Mouse (Mus musculus) frontal cortex, postnatal 14 days (tissue): ENCODE measurements at regions not wholly inside any gene's neighbourhood (a gene's known extent, or its start where the extent isn't known, plus 50 kb on each side); places are given as distances from the start of the nearest gene placed in this dataset.
"Not testable (repeated sequence)": the region's sequence is repeated elsewhere in the genome, so short reads cannot be mapped to it uniquely, and the experiment has no call there.

ENCODE experiments used
- DNase-seq, 2 experiments: peaks; one replicate each; pipeline ENCODE4 v3.0.0; 2022; ENCODE audit warnings: low spot score in 2 of 2

DNA sequence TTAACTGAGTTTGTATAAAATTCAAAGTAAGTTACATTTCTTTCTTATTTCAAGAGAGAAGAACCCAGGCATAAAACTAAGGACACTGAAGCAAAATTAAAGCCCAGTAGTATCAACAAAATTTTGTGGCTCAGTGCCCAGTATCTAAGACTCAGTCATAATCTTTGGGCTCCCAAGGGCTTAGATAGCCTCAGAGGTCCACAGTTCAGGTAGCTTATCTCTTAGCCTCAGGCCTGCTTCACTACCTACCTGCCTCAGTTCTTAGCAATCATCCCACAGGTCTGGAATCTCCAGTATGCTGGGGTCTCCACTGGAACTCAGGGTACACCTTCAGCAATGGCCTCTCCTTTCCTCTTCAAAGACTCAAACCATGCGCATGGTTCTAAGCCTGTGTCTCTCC, 531.4 kb upstream of the Olfr1507 start:
- DNase-seq, result not testable (repeated sequence)

DNA sequence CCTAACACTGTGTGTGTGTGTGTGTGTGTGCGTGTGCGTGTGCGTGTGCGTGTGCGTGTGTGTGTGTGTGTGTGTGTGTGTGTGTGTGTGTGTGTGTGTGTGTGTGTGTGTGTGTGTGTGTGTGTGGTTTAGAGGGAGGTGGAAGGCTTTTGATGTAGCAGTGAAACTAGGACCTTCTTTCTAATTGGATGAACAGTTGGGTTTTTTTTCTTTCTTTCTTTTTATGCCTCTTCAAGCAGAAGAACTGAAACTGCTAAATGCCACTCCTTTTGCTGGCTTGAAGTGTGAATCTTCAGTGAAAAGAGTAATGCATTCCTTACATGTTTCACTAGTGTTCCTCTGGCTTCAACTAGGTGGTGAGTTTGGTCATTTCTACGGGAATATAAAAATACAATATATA, 524.6 kb upstream of the Olfr1507 start:
- DNase-seq, result not testable (repeated sequence)

DNA sequence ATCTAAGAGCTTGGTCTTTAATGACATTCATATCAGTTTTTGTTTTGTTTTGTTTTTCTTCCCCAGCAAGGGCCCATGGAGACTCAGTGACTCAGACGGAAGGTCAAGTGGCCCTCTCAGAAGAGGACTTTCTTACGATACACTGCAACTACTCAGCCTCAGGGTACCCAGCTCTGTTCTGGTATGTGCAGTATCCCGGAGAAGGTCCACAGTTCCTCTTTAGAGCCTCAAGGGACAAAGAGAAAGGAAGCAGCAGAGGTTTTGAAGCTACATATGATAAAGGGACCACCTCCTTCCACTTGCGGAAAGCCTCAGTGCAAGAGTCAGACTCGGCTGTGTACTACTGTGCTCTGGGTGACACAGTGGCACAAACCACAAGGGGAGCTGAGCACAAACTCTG, 512.2 kb upstream of the Olfr1507 start:
- DNase-seq, result not testable (repeated sequence)

DNA sequence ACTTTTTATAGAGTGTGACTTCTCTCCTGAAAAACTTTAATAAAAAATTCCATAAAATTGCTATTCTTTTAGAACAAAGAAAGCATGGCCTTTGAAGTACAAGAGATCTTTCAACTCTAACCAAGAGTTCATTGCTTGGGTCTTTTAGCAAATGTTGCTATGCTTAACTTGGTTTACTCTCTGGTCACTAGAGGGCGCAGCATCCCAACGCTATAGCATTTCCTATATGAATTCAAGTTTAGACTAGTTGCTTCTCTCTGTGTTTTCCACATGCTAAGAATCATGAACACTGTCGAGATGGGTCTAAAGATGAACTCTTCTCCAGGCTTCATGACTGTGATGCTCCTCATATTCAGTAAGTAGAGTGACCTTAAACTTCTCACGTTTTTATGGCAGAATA, 511.8 kb upstream of the Olfr1507 start:
- not testable (repeated sequence) for DNase-seq

DNA sequence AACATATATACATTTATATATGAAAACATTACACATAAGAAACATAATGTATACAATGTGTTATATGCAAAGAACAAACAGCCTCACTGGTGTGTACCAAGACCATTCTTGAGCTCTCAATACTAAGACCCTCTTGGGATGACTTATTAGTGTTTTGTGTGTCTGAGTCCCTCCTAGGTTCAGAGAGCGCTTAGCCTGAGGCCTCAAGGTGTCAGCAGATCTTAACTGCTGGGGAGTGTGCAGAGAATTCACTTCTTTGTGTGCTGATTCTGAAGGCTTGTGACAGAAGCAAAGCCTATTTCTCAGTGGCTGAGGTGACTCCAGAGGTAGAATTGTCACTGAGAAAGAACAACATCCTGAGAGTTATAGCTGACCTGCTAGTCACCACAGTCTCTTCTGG, 505.7 kb upstream of the Olfr1507 start:
- not testable (repeated sequence) for DNase-seq

DNA sequence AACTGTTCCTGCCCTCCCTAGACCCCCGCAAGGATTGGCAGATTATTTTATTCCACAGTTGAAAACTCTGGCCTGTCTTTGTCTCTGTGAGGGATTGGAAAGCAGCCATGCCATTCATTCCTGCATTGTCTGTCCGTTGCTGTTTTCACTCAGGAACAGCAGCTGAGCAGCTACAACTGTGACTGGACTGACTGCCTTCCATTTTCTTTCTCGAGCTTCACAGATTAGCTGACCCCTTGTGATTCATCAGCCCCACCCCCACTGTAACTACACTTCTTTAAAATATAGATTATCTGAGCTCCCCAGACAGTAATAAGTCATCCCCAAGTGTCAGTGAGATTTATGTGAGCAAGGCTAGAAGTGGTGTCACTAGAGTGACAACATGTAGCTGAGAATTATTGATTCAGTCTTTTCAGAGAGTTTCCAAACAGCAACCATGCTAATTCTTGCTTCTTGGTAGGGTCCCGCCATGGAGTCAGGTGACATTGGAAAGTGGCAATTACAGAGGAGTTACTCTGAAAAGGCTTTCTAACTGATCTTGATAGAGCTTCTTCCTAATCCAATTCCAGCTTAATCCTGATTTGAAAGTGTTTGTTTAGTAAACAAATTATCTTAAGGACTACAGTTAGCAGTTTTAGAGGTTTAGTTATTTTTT, 496.7 kb upstream of the Olfr1507 start:
- DNase-seq, result not testable (repeated sequence)

DNA sequence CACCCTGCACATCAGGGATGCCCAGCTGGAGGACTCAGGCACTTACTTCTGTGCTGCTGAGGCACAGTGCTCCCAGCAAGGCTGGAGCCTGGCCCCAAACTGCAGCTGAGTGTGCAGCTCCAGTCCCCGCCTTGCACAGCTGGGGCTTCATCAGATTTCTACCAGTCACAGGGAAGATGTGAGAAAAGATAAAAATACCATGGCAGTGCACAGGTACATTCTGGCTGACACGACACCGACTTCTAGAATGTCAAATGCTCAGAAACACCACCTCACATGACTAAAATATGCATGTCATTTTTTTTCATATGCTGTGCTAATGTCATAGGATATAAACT, 495.7 kb upstream of the Olfr1507 start:
- DNase-seq, result not testable (repeated sequence)

DNA sequence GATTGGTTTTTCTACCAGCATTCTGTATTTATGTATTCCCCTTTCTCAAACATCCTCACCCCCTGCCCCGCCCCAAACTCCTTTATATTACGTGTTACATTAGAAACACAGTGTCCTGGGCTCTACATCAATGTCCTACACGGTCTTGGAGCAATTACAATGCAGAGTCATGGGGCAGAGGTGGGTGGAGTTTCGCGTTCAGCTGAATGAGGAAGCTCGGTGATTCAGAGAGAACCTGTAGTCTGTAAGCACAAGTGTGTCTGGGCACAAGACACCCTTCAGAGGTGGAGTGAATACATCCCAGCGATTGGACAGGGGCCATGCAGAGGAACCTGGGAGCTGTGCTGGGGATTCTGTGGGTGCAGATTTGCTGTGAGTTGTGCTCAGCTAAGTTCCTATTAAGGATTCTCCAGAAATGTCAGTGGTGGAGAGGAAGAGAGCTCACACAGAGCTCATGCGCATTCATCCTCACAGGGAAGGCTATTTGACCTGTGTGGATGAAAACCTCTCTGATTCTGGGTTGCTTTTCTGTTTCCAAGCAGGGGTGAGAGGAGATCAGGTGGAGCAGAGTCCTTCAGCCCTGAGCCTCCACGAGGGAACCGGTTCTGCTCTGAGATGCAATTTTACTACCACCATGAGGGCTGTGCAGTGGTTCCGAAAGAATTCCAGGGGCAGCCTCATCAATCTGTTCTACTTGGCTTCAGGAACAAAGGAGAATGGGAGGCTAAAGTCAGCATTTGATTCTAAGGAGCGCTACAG, 495.2 kb upstream of the Olfr1507 start:
- not testable (repeated sequence) for DNase-seq

DNA sequence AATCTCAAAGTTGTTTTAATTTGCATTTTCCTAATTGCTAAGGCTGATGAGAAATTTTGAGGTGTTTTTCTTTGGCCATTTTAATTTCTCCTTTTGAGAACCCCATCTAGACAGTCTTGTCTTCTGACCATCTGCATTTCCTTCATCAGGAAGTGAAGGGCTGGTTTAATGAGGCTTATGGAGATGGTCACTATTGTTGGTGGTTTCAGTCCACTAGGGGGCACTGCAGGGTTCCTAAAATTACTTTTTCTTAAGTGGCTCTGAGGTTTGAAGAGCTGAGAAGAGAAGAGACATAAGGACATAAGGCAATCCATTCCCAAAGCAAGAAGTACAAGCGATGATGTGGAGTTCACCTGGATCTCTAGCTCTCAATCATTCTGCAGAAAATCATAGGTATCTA, 494.4 kb upstream of the Olfr1507 start:
- DNase-seq, result not testable (repeated sequence)

DNA sequence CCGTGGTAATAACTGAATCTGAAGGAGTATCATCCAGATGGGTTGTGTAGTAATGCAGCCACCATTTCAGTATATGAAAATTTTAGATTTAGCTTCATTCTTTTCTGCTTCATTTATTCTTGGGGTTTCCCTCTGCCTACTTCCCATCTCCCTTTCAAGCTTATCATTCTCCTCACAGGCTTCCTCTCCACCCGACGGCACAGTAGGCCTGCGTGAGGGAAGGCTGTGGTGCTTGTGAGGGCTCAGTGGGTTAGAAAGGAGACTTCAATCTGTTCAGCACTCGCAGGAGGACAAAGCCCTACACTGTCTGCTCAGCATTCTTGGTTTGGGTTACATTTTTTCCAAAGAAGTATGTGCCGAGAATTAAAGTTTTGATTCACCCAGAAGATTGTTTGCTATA, 493.0 kb upstream of the Olfr1507 start:
- DNase-seq, result not testable (repeated sequence)

DNA sequence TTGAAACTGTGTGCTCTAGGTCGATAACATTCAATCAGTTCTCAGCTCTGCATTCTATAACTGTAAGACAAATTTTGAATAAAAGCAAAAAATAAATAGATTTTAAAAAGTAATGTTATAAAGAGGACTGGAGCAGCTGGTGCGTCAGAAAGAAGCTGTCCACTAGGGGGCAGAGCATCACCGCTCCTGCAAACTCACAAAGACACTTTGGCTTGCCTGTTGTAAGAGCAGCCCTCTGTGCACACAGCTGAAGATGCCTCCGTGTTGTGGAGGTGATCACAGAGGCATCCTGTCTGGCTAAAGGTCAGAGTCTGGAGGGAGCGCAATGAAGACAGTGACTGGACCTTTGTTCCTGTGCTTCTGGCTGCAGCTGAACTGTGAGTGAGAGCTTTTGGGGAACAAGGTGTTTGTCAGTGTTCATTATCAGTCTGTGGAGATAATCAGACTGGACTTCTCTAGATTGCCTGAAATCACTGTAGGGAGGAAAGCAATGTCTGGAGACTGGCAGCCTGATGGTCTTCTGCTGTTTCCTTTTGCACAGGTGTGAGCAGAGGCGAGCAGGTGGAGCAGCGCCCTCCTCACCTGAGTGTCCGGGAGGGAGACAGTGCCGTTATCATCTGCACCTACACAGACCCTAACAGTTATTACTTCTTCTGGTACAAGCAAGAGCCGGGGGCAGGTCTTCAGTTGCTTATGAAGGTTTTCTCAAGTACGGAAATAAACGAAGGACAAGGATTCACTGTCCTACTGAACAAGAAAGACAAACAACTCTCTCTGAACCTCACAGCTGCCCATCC, 476.9 kb upstream of the Olfr1507 start:
- not testable (repeated sequence) for DNase-seq

DNA sequence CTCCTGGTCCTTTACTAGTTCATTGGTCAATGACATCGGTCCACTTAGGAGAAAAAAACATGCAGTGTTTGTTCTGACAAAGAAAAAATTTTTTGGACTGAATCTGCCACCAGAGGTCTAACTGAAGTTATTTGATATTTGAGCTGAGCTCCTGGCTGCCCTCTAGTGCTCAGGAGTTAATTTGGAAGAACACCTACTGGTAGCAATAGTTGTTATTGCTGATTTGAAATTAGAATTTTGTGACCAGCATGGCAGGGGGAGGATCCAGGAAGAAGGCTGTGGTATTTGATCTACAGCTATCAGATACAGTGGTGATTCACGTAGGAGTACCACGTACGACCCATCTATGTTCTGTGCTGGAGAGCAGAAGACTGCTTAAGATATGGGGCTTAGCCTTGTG, 466.6 kb upstream of the Olfr1507 start:
- not testable (repeated sequence) for DNase-seq

DNA sequence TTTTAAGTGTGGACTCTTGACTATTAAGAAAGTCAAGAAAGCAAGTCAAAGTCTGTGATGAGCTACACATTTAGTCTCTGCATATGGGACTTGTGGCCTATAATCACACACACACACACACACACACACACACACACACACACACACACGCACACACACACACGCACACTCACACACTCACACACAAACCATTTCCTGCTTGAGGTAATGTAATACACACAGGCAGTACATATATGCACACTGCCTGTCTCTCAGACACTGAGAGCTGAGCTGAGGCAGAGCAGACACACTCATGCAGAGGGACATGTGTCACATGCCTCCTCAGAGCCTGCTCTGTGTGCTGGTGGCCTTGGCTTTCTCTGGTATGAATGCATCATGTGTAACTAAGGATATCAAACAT, 461.0 kb upstream of the Olfr1507 start:
- DNase-seq, result not testable (repeated sequence)

DNA sequence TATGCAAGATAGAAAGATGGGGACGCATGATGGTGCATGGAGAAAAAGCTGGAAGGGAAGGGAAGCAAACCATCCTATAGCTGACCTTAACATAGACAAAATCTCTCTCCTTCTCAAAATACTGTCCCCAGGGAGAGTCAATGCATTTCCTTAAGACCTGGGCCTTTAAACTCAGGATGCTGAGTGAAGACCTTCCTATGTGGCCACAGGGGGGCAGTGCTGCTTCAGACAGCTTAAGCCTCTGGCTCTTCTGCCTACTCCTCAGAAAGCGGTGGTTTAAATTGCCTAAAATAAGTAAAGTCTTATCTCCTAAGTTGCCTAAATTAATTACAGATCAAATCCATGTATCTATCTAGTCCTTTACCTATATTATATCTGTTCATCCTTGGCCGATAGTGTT, 449.4 kb upstream of the Olfr1507 start:
- not testable (repeated sequence) for DNase-seq

DNA sequence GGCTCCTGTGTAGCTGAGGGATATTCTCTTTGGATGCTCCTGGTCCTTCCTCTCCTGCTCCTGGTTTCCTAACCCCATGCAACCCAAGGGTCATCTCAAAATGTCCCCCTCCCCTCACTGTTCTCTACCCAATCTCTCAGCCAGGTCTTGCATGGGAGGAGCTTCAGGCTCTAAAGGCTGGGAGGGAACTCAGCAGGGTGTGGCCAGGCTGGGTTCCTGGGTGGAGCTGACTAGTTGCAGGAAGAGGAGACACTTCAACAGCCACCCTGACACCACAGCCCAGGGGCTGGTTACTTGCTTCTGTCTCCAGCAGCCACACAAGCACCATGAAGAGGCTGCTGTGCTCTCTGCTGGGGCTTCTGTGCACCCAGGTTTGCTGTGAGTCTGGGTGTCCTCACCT, 446.9 kb upstream of the Olfr1507 start:
- not testable (repeated sequence) for DNase-seq

DNA sequence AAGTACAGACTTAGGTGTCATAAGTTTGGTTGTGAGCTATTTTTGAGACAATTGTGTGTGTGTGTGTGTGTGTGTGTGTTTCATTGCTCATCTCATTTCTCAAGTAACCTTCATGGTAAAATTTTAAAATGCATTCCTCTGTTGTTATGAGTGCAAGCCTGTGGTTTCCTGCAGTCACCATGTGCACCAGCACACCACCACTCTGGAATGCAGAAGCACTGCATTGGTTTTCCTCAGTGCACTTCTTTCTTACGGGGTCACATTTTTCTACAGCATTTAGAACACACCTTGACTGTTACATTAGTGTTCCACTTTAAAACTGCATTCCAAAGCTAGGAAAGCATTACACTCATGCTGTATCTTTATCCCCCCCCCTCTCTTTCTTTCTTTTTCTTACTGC, 446.2 kb upstream of the Olfr1507 start:
- not testable (repeated sequence) for DNase-seq

DNA sequence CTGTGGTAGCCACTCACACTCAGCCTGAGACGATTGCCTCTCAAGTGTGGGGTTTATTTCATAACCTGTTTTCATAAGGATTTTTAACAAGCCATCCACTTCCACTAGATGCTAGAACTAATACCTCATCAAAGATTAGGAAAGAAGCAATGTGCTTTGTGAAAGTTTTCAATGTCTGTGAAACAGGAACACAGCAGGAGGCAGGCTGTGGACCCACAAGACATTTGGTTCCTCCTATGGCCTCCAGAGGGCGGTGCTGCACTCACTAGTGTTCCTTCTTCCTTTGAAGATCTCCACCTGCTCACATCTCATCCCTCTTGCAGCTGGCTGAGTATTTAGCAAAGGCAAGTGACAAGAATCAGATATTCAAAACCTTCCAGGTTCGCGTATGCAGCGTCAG, 424.6 kb upstream of the Olfr1507 start:
- DNase-seq, result not testable (repeated sequence)

DNA sequence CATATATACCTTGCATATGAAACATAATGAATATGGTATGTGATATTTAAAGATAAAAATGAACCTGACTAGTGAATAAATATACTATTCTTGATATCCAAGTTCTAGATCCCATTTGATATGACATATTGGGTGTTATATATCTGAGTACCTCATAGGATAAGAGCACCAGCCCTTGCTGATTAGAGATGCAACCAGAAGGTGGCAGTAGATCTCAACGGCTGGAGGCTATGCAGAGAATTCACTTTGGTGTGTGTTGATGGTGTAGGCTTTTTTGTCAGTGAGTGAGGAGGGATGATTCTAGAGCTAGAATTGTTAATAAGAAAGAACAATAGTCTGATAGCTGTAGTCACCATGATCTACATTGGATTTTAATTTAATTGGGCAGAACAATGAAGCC, 418.3 kb upstream of the Olfr1507 start:
- DNase-seq, result not testable (repeated sequence)

DNA sequence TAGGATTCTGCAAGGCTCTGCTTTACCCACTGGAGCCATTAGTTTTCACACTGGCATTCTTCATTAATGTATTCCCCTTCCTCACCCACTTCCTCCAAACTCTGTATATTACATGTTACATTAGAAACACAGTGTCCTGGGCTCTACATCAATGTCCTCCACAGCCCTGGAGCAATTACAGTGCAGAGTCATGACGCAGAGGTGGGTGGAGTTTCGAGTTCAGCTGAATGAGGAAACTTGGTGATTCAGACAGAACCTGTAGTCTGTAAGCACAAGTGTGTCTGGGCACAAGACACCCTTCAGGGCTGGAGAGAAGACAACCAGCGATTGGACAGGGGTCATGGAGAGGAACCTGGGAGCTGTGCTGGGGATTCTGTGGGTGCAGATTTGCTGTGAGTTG, 404.1 kb upstream of the Olfr1507 start:
- DNase-seq, result not testable (repeated sequence)

DNA sequence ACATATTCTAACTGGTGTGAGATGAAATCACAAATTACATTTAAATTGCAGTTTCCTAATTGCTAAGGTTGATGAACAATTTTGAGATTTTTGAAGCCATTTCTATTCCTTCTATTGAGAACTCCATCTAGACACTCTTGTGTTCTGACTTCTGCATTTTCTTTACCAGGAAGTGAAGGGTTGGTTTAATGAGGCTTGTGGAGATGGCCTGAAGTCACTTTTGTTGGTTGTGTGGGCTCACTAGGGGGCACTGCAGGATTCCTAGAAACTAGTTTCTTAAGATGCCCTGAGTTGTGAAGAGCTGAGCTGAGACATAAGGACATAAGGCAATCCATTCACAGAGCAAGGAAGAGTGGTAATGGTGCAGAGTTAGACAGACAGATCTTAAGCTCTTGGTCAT, 402.8 kb upstream of the Olfr1507 start:
- not testable (repeated sequence) for DNase-seq

DNA sequence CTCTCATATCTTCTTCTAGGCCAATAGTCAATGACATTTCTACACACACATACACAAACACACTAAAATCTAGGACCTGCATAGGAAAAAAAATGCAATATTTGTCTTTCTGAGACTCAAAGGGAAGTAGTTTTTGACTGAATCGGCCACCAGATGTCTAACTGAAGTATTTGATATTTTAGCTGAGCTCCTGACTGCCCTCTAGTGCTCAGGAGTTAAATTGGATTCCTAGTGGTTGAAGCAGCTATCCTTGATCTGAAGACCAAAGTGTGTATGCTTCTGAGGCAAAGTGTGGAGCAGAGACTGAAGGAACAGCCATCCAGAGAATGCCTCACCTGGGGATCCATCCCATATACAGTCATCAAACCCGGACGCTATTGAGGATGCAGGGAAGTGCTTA, 384.4 kb upstream of the Olfr1507 start:
- not testable (repeated sequence) for DNase-seq

DNA sequence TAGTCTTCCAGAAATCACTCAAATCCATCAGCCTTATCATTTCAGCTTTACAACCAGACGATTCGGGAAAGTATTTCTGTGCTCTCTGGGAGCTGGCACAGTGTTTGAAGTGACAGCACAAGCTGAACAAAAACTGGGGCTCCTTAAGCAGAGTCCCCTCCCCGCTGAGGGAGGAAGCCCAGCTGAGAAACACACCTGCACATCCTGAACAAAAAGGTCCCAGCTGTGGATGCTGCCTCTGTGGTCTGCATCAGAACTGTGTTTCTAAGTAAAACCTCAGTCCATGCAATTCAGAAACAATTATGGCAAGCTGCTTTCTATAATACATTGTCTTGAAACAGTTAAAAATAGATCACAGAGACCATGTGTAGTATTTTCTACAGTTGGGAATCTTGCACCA, 368.3 kb upstream of the Olfr1507 start:
- DNase-seq, result not testable (repeated sequence)

DNA sequence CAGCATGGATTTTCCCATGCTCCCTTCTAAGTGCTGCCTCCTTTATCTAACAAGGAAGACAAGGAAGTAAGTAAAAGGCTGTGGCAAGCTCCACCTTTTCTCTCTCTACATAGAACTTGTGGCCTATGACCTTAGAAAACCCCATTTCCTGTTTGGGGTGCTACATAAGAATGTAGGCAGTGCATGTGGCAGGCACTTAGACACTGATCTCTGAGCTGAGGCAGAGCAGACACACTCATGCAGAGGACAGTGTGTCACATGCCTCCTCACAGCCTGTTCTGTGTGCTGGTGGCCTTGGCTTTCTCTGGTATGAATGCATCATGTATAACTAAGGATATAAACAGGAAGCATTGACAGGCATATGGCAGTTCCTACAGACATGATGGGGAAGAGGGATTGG, 367.6 kb upstream of the Olfr1507 start:
- DNase-seq, result not testable (repeated sequence)
